Mouse (Mus musculus) liver, embryonic 14.5 days (tissue): ENCODE measurements around the gene Dcaf11. TPM values are rescaled to one million over a fixed set of nuclear protein-coding genes. Genes with fewer than 3 reads are reported as not detected.

Source experiments
- ATAC-seq: fragments of 200-750 bp; cut with Nextera tagmentation; 2 replicates; pipeline ENCODE4 v1.8.0; 2017; ENCODE audit warnings: moderate number of reproducible peaks, mild to moderate bottlenecking, moderate library complexity; ENCODE audit not compliant: insufficient read depth
- DNase-seq, 3 experiments: peaks; one replicate each; pipeline ENCODE4 v3.0.0-alpha.2; 2012 to 2013; ENCODE audit warnings: low read depth in 3 of 3, low spot score in 3 of 3
- H3K27ac ChIP-seq: fragments of 300-500 bp; sonication (generic); 2 replicates; pipeline ENCODE4 v1.5.1; 2014; ENCODE audit warnings: moderate library complexity, mild to moderate bottlenecking, control low read depth, inconsistent platforms
- H3K27me3 ChIP-seq: fragments of 300-500 bp; sonication (generic); 2 replicates; pipeline ENCODE4 v1.6.1; 2014; ENCODE audit warnings: mild to moderate bottlenecking, low read length, moderate library complexity; ENCODE audit not compliant: control insufficient read depth, insufficient read depth
- H3K36me3 ChIP-seq: fragments of 300-500 bp; sonication (generic); replicated peaks from 2 replicates; pipeline ENCODE4 v1.6.1; 2014; ENCODE audit warnings: low read depth; ENCODE audit not compliant: control insufficient read depth, insufficient read depth
- H3K4me1 ChIP-seq, 2 experiments: fragments of 200-500 bp in 1 of 2; fragments of 300-500 bp in 1 of 2; sonication (generic) in 1 of 2; replicated peaks; 2 replicates each; pipeline ENCODE4 v1.6.1; 2012 to 2014; ENCODE audit warnings: antibody characterized with exemption in 1 of 2, inconsistent platforms in 1 of 2, low read length in 1 of 2; ENCODE audit not compliant: control insufficient read depth in 2 of 2, insufficient read depth in 2 of 2
- H3K4me2 ChIP-seq: fragments of 300-500 bp; sonication (generic); 2 replicates; pipeline ENCODE4 v1.6.1; 2014; ENCODE audit warnings: low read depth, mild to moderate bottlenecking, control low read depth, moderate library complexity
- H3K4me3 ChIP-seq, 2 experiments: fragments of 200-500 bp in 1 of 2; fragments of 300-500 bp in 1 of 2; sonication (generic) in 1 of 2; 2 replicates each; pipeline ENCODE4 v1.5.1; 2012 to 2014; ENCODE audit warnings: low read depth in 2 of 2, low read length in 2 of 2, mild to moderate bottlenecking in 2 of 2, control low read depth in 1 of 2, inconsistent platforms in 1 of 2, moderate library complexity in 1 of 2; ENCODE audit not compliant: insufficient read depth in 1 of 2
- H3K9ac ChIP-seq: fragments of 300-500 bp; sonication (generic); replicated peaks from 2 replicates; pipeline ENCODE4 v1.6.1; 2014; ENCODE audit warnings: mild to moderate bottlenecking, control low read depth, moderate library complexity
- H3K9me3 ChIP-seq: fragments of 300-500 bp; sonication (generic); 2 replicates; pipeline ENCODE4 v1.6.1; 2016; ENCODE audit warnings: low read length, mixed read lengths; ENCODE audit not compliant: control insufficient read depth
- CTCF ChIP-seq: IDR thresholded peaks from 2 replicates; pipeline ENCODE4 v1.5.1; 2016; ENCODE audit warnings: antibody characterized with exemption, low read depth, control low read depth
- EP300 ChIP-seq: IDR thresholded peaks from 2 replicates; pipeline ENCODE4 v1.6.1; 2016; ENCODE audit warnings: antibody characterized with exemption, low read depth
- WGBS: fragments of 180-500 bp; shearing (Covaris S2); extraction: QIAGEN DNeasy Blood & Tissue Kit; methylation state at CpG from one replicate; pipeline ENCODE4 v1.1.7; 2014; ENCODE audit not compliant: insufficient replicate concordance; 5-methylcytosine and 5-hydroxymethylcytosine counted together
- polyA plus RNA-seq, 2 experiments: library from polyadenylated mRNA; depleted of rRNA in 1 of 2; stranded (reverse) in 1 of 2; unstranded in 1 of 2; fragments of >200 nt; fragmentation: Nextera tagmentation in 1 of 2; extraction: Ambion mirVana in 1 of 2; gene quantifications; 2 replicates each; pipeline versions ENCODE4 v1.2.1 to v1.2.3; 2012 to 2014

The Dcaf11 gene
- polyA plus RNA-seq, 2 experiments = 30.9 to 47.5 TPM

- WGBS = 2% methylated on average over 31 of the region's 32 CpGs
- H3K27me3 ChIP-seq = no peaks in the 10 kb centered on the region
- H3K4me2 ChIP-seq = peak within 1 kb of the TSS; percentile 70
- peaks cover 3 to 13% of the 10 kb centered on the region in 2 experiments; a peak in 3 of 4 replicates for H3K4me1 ChIP-seq
- no peaks in the 10 kb centered on the region for H3K9me3 ChIP-seq
- H3K4me3 ChIP-seq = peak within 1 kb of the TSS; percentile 78 to 80
- peaks cover 3% of the 10 kb centered on the region for H3K36me3 ChIP-seq
- DNase-seq = no peak
- TF ChIP-seq EP300 (no peak), CTCF (no peak)
- peak; percentile 77 for ATAC-seq
- H3K27ac ChIP-seq = peak within 1 kb of the TSS; percentile 1
- peak within 1 kb of the TSS; percentile 92 for H3K9ac ChIP-seq
Measured at GRCm38 (mm10) chr14:55577871-55578667, 18.3 kb downstream of the Dcaf11 start, which contains the start of gene Psme1. Gene Psme1 (plus strand): TSS chr14:55578123.

- ATAC-seq (peak; percentile 47), DNase-seq (no peak)
- peaks cover 3% of the 10 kb centered on the region for H3K36me3 ChIP-seq
- H3K4me2 ChIP-seq = peak overlapping the region; percentile 70
- H3K4me3 ChIP-seq = peak overlapping the region; percentile 78 to 80
- H3K27me3 ChIP-seq = no peaks in the 10 kb centered on the region
- no peaks in the 10 kb centered on the region for H3K9me3 ChIP-seq
- TF ChIP-seq CTCF (no peak; the same call in 1 of the 2 replicates), EP300 (no peak)
- H3K4me1 ChIP-seq = peaks cover 8 to 17% of the 10 kb centered on the region in 2 experiments
- H3K9ac ChIP-seq = peak overlapping the region; percentile 92
- WGBS = 12% methylated on average over 6 of the region's 6 CpGs
- H3K27ac ChIP-seq = peak overlapping the region; percentile 1
Measured at GRCm38 (mm10) chr14:55578668-55579269, 19.0 kb downstream of the Dcaf11 start.

- no peak overlapping the region for H3K9ac ChIP-seq
- no peak overlapping the region for H3K4me3 ChIP-seq
- H3K4me2 ChIP-seq = peak overlapping the region; percentile 70; the same call in 1 of the 2 replicates
- ATAC-seq = no peak
- peaks cover 14 to 23% of the 10 kb centered on the region in 2 experiments for H3K4me1 ChIP-seq
- H3K36me3 ChIP-seq = peaks cover 3% of the 10 kb centered on the region
- H3K9me3 ChIP-seq = no peaks in the 10 kb centered on the region
- 83% methylated on average over 23 of the region's 23 CpGs for whole genome bisulfite sequencing
- H3K27ac ChIP-seq = no peak overlapping the region
- peak; percentile 28; the same call in 1 of the 2 replicates for TF ChIP-seq CTCF
- TF ChIP-seq EP300 = no peak
- DNase-seq = no peak
- H3K27me3 ChIP-seq = no peaks in the 10 kb centered on the region
Measured at GRCm38 (mm10) chr14:55579511-55580496, 20.0 kb downstream of the Dcaf11 start.

- no peak for DNase-seq
- H3K9ac ChIP-seq = no peak overlapping the region
- peaks cover 19 to 28% of the 10 kb centered on the region in 2 experiments for H3K4me1 ChIP-seq
- H3K36me3 ChIP-seq = peaks cover 3% of the 10 kb centered on the region
- no peak overlapping the region for H3K27ac ChIP-seq
- H3K27me3 ChIP-seq = no peaks in the 10 kb centered on the region
- H3K9me3 ChIP-seq = no peaks in the 10 kb centered on the region
- TF ChIP-seq EP300 (no peak), CTCF (no peak)
- ATAC-seq = no peak
- 84% methylated on average over 16 of the region's 16 CpGs for whole genome bisulfite sequencing
- no peak overlapping the region for H3K4me3 ChIP-seq
- H3K4me2 ChIP-seq = no peak overlapping the region
Measured at GRCm38 (mm10) chr14:55580731-55581130, 20.9 kb downstream of the Dcaf11 start.
